Mouse (Mus musculus): Measurements from ENCODE around the gene Srsf6.

DNA sequence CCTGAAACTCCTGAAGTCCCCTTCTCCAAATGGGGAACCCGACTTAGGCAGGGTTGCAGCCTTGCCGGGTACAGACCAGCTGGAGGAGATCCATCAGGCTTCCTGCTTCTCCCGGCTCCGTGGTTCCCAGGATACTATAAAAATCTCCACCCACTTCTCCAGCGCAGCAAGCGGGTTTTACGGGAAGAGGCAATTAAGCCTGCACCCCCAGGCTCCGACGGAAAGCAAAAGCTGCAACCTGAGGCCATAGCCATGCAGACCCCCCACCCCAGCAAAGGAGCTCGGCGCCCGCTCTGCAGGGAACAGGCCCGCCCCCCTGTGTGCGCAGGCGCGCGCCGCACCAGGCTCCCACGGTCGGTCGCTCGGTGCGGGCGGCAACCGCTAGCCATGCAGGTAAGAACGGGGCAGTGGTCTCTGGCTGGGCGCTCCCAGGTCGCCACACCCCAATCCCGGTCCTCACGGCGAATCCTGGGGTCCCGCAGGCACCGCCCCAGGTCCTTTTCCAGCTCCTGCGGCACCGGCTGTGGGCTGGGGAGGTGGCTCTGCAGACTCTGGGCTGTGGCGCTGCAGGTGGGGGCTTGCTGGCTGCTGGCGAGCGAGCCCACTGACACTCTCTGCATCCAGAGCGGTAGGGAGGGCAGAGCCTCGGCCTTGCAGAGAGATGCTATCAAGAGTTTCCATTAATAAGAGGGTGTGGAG is 12.0 kb downstream of the Srsf6 start, which contains the start of gene L3mbtl1:
- TF ChIP-seq EP300 (IDR thresholded peaks at IDR 0.05; ENCODE audit: low read depth) (no peak), CTCF (IDR thresholded peaks at IDR 0.05; ENCODE audit: low read depth) (no peak)
